Mouse (Mus musculus) cortical plate, adult 2 months (tissue): ENCODE measurements around the gene Ajap1.
A peak's percentile ranks its signal among the peaks of the same experiment; 100 is the strongest.

ENCODE experiments used
- CTCF ChIP-seq: fragments of 200-500 bp; IDR thresholded peaks from 2 replicates; pipeline ENCODE4 v1.5.1; 2011; ENCODE audit warnings: mild to moderate bottlenecking, control low read depth, low read length; ENCODE audit not compliant: insufficient read depth; ENCODE audit errors: extremely low read depth
- POLR2A ChIP-seq: fragments of 200-500 bp; IDR thresholded peaks from 2 replicates; pipeline ENCODE4 v1.6.1; 2011; ENCODE audit warnings: mild to moderate bottlenecking, low read length, control low read depth; ENCODE audit not compliant: insufficient read depth; ENCODE audit errors: extremely low read depth

DNA sequence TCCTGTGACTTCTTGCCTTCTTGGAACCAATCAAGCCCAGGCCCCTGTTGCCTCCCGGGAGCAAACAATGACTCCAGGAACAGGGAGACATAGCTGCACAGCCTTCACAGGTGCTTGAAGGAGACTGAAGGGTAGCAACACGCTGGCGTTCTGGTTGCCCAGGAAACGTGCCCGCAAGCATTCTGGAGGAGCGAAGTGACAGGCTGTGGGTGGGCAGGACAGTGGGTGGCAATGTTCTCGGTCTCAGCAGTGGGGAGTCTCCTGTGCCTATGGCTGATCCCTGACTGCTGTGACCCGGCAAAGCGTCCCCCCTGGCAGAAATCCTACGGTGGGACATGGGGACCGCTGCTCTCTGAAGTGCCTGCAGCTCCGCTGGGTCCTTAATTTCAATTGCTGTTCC lies 43.6 kb downstream of the Ajap1 start:
- peak; percentile 48; the same call in 1 of the 2 replicates for TF ChIP-seq POLR2A
- TF ChIP-seq CTCF, result no peak
